26 mouse cellular contexts compared by ENCODE assay signal in genomic region chr17:72508678-72509394, GRCm38 (mm10).
A peak's percentile ranks its signal among the peaks of the same experiment; 100 is the strongest.
DNase-seq lines count a peak whose midpoint lies in the region; ATAC-seq and TF ChIP-seq lines count a peak whose summit lies in the region.
"Had no signal": no experiment of that assay in that cellular context is flagged by ENCODE, and none has a peak within 500 bp of the region (broad histone marks: within the 10 kb centered on the region; RNA-seq: fewer than 3 reads in every experiment).

No protein-coding gene starts in this region.

- H3K4me3 ChIP-seq in lung, embryonic 15.5 days, result no peak overlapping the region
- H3K4me3 ChIP-seq in lung, adult 2 months (replicated peaks; ENCODE audit: extremely low read depth, low read depth, low read length), result no peak overlapping the region
- H3K4me3 ChIP-seq in midbrain, embryonic 11.5 days (ENCODE audit: low read depth, low read length), result no peak overlapping the region
- no peak overlapping the region for H3K4me3 ChIP-seq in midbrain, embryonic 16.5 days (ENCODE audit: low read depth, low read length)
- no peak overlapping the region for H3K4me3 ChIP-seq in stomach, embryonic 16.5 days (replicated peaks; ENCODE audit: low read length)
- H3K4me3 ChIP-seq in hindbrain, embryonic 11.5 days (ENCODE audit: low read depth, low read length), result no peak overlapping the region
- H3K4me3 ChIP-seq: embryonic facial prominence, embryonic 12.5 days; embryonic facial prominence, embryonic 15.5 days; gastrocnemius, adult 2 months; heart, adult 2 months; heart, embryonic 10.5 days; heart, embryonic 13.5 days; hindbrain, embryonic 12.5 days; hindbrain, embryonic 15.5 days had no signal

- H3K27ac ChIP-seq in lung, embryonic 15.5 days, result peak overlapping the region; percentile 80
- H3K27ac ChIP-seq in midbrain, embryonic 11.5 days (ENCODE audit: low read depth, low read length), result no peak overlapping the region
- no peak overlapping the region for H3K27ac ChIP-seq in midbrain, embryonic 16.5 days (ENCODE audit: low read length)
- H3K27ac ChIP-seq in stomach, embryonic 16.5 days (ENCODE audit: low read length), result peak overlapping the region; percentile 54; the same call in 1 of the 2 replicates
- H3K27ac ChIP-seq in hindbrain, embryonic 11.5 days (ENCODE audit: low read depth, low read length), result no peak overlapping the region
- H3K27ac ChIP-seq: embryonic facial prominence, embryonic 12.5 days; embryonic facial prominence, embryonic 15.5 days; gastrocnemius, adult 2 months; heart, adult 2 months; heart, embryonic 10.5 days; heart, embryonic 13.5 days; hindbrain, embryonic 12.5 days; hindbrain, embryonic 15.5 days had no signal

- WGBS in lung, embryonic 15.5 days, result 46% methylated on average over 7 of the region's 7 CpGs
- WGBS in lung, adult 2 months, result 66% methylated on average over 7 of the region's 7 CpGs
- 79% methylated on average over 7 of the region's 7 CpGs for WGBS in midbrain, embryonic 11.5 days
- 83% methylated on average over 7 of the region's 7 CpGs for WGBS in midbrain, embryonic 16.5 days
- 52% methylated on average over 7 of the region's 7 CpGs for WGBS in stomach, embryonic 16.5 days
- 85% methylated on average over 7 of the region's 7 CpGs for WGBS in hindbrain, embryonic 11.5 days

- H3K4me1 ChIP-seq in lung, embryonic 15.5 days, result 0 out of 2 replicates have a peak, but pooled peaks cover 3% of the 10 kb centered on the region
- H3K4me1 ChIP-seq in lung, adult 2 months (ENCODE audit: control insufficient read depth, insufficient read depth, low read length), result no peaks in the 10 kb centered on the region
- 0 out of 2 replicates have a peak, but pooled peaks cover 2% of the 10 kb centered on the region for H3K4me1 ChIP-seq in midbrain, embryonic 11.5 days (ENCODE audit: control insufficient read depth, insufficient read depth, low read length)
- H3K4me1 ChIP-seq in midbrain, embryonic 16.5 days (ENCODE audit: control insufficient read depth, insufficient read depth, low read length), result peaks cover 10% of the 10 kb centered on the region
- no peaks in the 10 kb centered on the region for H3K4me1 ChIP-seq in stomach, embryonic 16.5 days (ENCODE audit: control insufficient read depth, insufficient read depth, low read length)
- H3K4me1 ChIP-seq in hindbrain, embryonic 11.5 days (replicated peaks; ENCODE audit: control insufficient read depth, insufficient read depth, low read length), result no peaks in the 10 kb centered on the region
- H3K4me1 ChIP-seq: embryonic facial prominence, embryonic 12.5 days; embryonic facial prominence, embryonic 15.5 days; heart, embryonic 10.5 days; heart, embryonic 13.5 days had no signal

- no peak for TF ChIP-seq CTCF in lung, adult 2 months (IDR thresholded peaks at IDR 0.05; ENCODE audit: insufficient read depth, low read length)

- DNase-seq in lung, adult 2 months, result no peak
- DNase-seq in midbrain, embryonic 11.5 days (ENCODE audit: low spot score, missing footprints), result peak; percentile 62
- no peak for DNase-seq in hindbrain, embryonic 11.5 days (ENCODE audit: low spot score)
- DNase-seq: adrenal gland, adult 2 months; adrenal gland, postnatal 14 days; cerebellum, adult 11 months; cerebellum, adult 2 months; cerebellum, adult 9-11 months; cerebellum, postnatal 25 days; forebrain, postnatal 0 days; gastrocnemius, adult 2 months; gastrocnemius, postnatal 14 days; heart, adult 2 months; heart, postnatal 14 days; heart, postnatal 4 days had no signal

- H3K9ac ChIP-seq in lung, embryonic 15.5 days, result no peak overlapping the region
- no peak overlapping the region for H3K9ac ChIP-seq in midbrain, embryonic 11.5 days (ENCODE audit: low read length)
- H3K9ac ChIP-seq in midbrain, embryonic 16.5 days (ENCODE audit: low read depth, low read length), result no peak overlapping the region
- no peak overlapping the region for H3K9ac ChIP-seq in stomach, embryonic 16.5 days (ENCODE audit: low read length)
- H3K9ac ChIP-seq in hindbrain, embryonic 11.5 days (ENCODE audit: low read depth, low read length), result no peak overlapping the region
- H3K9ac ChIP-seq: embryonic facial prominence, embryonic 12.5 days; embryonic facial prominence, embryonic 15.5 days; forebrain, postnatal 0 days; heart, embryonic 13.5 days; hindbrain, embryonic 12.5 days; hindbrain, embryonic 15.5 days had no signal

- no peaks in the 10 kb centered on the region for H3K27me3 ChIP-seq in lung, embryonic 15.5 days
- H3K27me3 ChIP-seq in midbrain, embryonic 11.5 days (ENCODE audit: control insufficient read depth, insufficient read depth, low read length), result no peaks in the 10 kb centered on the region
- no peaks in the 10 kb centered on the region for H3K27me3 ChIP-seq in midbrain, embryonic 16.5 days (ENCODE audit: control insufficient read depth, insufficient read depth, low read depth, low read length)
- H3K27me3 ChIP-seq in stomach, embryonic 16.5 days (ENCODE audit: control insufficient read depth, insufficient read depth, low read length), result no peaks in the 10 kb centered on the region
- no peaks in the 10 kb centered on the region for H3K27me3 ChIP-seq in hindbrain, embryonic 11.5 days (ENCODE audit: control insufficient read depth, insufficient read depth, low read length)
- H3K27me3 ChIP-seq: embryonic facial prominence, embryonic 12.5 days; embryonic facial prominence, embryonic 15.5 days; heart, embryonic 13.5 days; hindbrain, embryonic 12.5 days; hindbrain, embryonic 15.5 days had no signal

- no peaks in the 10 kb centered on the region for H3K36me3 ChIP-seq in lung, embryonic 15.5 days
- no peaks in the 10 kb centered on the region for H3K36me3 ChIP-seq in midbrain, embryonic 11.5 days (ENCODE audit: control insufficient read depth, insufficient read depth, low read length)
- H3K36me3 ChIP-seq in midbrain, embryonic 16.5 days (ENCODE audit: control insufficient read depth, insufficient read depth, low read length), result no peaks in the 10 kb centered on the region
- H3K36me3 ChIP-seq in stomach, embryonic 16.5 days (ENCODE audit: control insufficient read depth, insufficient read depth, low read length), result no peaks in the 10 kb centered on the region
- no peaks in the 10 kb centered on the region for H3K36me3 ChIP-seq in hindbrain, embryonic 11.5 days (ENCODE audit: control insufficient read depth, insufficient read depth, low read length)
- H3K36me3 ChIP-seq: embryonic facial prominence, embryonic 12.5 days; embryonic facial prominence, embryonic 15.5 days; heart, embryonic 10.5 days; heart, embryonic 13.5 days; hindbrain, embryonic 12.5 days; hindbrain, embryonic 15.5 days had no signal

- H3K9me3 ChIP-seq in lung, embryonic 15.5 days, result no peaks in the 10 kb centered on the region
- no peaks in the 10 kb centered on the region for H3K9me3 ChIP-seq in midbrain, embryonic 11.5 days (ENCODE audit: control insufficient read depth, low read length)
- H3K9me3 ChIP-seq in midbrain, embryonic 16.5 days (replicated peaks; ENCODE audit: control insufficient read depth, low read length, poor library complexity, severe bottlenecking), result no peaks in the 10 kb centered on the region
- no peaks in the 10 kb centered on the region for H3K9me3 ChIP-seq in stomach, embryonic 16.5 days (replicated peaks; ENCODE audit: control insufficient read depth, low read length)
- no peaks in the 10 kb centered on the region for H3K9me3 ChIP-seq in hindbrain, embryonic 11.5 days (ENCODE audit: control insufficient read depth, low read length)
- H3K9me3 ChIP-seq: embryonic facial prominence, embryonic 12.5 days; embryonic facial prominence, embryonic 15.5 days; heart, embryonic 10.5 days; heart, embryonic 13.5 days; hindbrain, embryonic 12.5 days; hindbrain, embryonic 15.5 days had no signal

- no peak overlapping the region for H3K4me2 ChIP-seq in lung, embryonic 15.5 days
- no peak overlapping the region for H3K4me2 ChIP-seq in midbrain, embryonic 11.5 days
- H3K4me2 ChIP-seq in midbrain, embryonic 16.5 days (ENCODE audit: low read length), result no peak overlapping the region
- no peak overlapping the region for H3K4me2 ChIP-seq in stomach, embryonic 16.5 days (ENCODE audit: low read depth, low read length)
- H3K4me2 ChIP-seq in hindbrain, embryonic 11.5 days (replicated peaks; ENCODE audit: low read depth, low read length), result no peak overlapping the region
- H3K4me2 ChIP-seq: embryonic facial prominence, embryonic 12.5 days; embryonic facial prominence, embryonic 15.5 days; heart, embryonic 13.5 days; hindbrain, embryonic 12.5 days; hindbrain, embryonic 15.5 days had no signal

- TF ChIP-seq POLR2A in lung, adult 2 months (IDR thresholded peaks at IDR 0.05; ENCODE audit: borderline replicate concordance, extremely low read depth, low read depth, low read length), result no peak

- ATAC-seq in lung, embryonic 15.5 days (ENCODE audit: borderline replicate concordance, extremely low read depth, low FRiP score, low TSS enrichment), result peak; percentile 71; the same call in 1 of the 2 replicates
- ATAC-seq in midbrain, embryonic 11.5 days (ENCODE audit: low FRiP score), result no peak
- ATAC-seq in midbrain, embryonic 16.5 days, result no peak
- no peak for ATAC-seq in stomach, embryonic 16.5 days (ENCODE audit: insufficient read depth, low FRiP score)
- no peak for ATAC-seq in hindbrain, embryonic 11.5 days (ENCODE audit: low FRiP score)
- ATAC-seq: CD4-positive, CD25-positive, alpha-beta regulatory T cell, adult 4 months; forebrain, embryonic 14.5 days; forebrain, postnatal 0 days had no signal

Comparison
In these comparisons a context has a peak if more than half of its experiments do, and no peak if none do; other contexts are left out.
1. H3K27ac ChIP-seq: peak in lung, embryonic 15.5 days (single experiment) and stomach, embryonic 16.5 days (single experiment); none in midbrain, embryonic 11.5 days (single experiment), midbrain, embryonic 16.5 days (single experiment) and hindbrain, embryonic 11.5 days (single experiment).